Mouse (Mus musculus) cerebellum, adult 11-12 months (tissue): ENCODE measurements at regions not wholly inside any gene's neighbourhood (a gene's known extent, or its start where the extent isn't known, plus 50 kb on each side); places are given as distances from the start of the nearest gene placed in this dataset.

Experiments used
- DNase-seq: peaks from one replicate; pipeline ENCODE4 v3.0.0; 2022

DNA sequence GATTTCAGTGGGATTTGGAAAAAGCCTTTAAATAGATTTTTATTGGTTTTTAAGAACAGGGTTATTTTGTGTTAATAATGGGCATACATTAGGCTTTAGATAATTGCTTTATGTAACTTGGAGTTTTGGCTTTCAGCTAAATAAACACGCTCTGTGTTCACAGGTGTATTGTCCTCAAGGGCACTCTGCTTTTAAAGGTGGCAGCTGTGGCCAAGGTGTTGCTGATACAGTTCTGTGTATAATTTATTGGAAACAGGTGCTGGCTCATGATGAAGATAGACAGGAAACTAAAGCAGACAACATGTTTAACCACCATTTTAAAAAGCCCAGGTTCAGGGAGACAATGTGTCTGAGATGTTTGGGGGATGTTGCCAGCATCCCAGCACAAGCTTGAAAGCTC, 242.3 kb upstream of the Lrtm1 start:
- no peak for DNase-seq

DNA sequence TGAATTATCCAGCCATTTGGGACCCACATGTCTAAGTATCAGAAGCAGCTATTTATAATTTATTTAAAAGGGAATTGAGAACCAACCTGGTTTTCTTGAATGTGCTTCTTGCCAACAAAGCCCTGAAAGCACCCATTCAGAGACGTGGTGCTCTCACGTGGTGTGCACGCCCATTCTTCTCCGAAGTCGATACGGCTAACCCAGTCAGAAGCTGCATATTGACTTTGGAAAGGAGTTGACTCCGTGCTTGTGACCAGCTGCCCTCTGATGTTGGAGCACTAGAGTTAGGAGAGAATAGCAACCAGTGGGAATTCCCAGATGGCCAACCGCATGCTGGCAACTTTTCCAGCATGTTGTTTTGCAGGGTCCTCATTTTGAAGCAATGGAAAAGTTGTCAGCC, 240.2 kb upstream of the Lrtm1 start:
- DNase-seq: no peak

- DNase-seq: peak; percentile 22
These were observed 236.3 kb upstream of the Lrtm1 start for GRCm38 (mm10) chr14:28781660-28782059.

DNA sequence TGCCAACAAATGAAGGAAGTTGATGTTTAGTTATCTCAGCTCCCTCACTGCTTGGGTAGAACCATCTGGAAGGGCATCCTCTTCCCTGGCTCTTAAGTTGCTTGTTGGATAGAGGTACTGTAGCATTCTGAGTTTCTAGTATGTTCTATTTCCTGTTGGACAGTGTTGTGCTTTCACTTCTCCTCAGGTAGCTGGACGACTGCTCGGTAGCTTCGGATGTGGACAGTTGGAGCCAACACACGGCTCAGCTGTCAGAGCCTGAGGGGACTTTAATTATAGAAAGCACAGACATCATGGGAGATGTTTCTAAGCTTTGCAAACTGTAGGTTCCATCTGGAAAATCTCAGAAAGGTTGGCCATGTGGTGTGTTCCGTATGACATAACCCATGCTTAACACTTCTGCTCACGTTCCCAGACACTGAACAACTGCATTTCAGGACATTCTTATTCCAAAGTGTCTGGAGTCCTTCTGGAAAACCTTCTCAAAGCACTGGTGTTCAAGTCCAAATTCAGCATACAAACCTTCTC, 233.8 kb upstream of the Lrtm1 start:
- peak; percentile 5 for DNase-seq

DNA sequence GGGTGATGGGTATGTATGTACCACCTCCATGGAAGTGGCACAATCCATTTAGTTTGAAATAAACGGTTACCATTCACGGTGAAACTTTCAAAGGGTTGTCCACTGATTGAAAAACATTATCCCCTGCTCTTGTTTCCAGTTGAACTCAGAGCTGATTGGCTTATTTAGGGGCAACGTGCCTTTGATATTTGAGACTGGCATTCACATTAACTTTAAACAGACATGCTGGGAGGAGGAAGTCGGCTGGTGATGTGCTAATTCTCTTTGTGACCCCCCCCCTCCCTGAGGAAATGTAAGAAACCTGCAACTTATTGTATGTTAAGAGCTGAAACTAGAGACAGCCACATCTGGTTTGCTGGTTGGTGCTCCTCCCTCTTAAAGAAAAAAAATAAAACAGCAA, 219.7 kb upstream of the Lrtm1 start:
- DNase-seq: no peak

DNA sequence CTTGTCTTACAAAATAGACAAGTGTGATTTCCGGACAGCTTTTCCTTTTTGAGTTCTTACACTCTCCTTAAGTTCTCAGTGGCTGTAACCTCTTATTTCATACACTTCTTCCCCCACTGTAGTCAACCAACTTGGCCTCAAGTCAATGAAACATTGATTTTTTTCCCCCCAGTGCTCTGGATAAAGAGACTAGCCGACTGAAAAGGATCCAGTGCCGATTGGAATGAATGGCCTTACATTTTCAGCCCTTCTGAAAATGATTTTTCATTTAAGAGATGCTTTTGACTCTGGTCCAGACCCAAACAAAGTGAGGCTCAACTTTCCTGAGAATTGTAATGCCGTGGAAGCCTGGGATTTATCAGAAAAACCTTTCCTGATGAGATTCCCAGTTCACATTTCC, 216.3 kb upstream of the Lrtm1 start:
- no peak for DNase-seq

DNA sequence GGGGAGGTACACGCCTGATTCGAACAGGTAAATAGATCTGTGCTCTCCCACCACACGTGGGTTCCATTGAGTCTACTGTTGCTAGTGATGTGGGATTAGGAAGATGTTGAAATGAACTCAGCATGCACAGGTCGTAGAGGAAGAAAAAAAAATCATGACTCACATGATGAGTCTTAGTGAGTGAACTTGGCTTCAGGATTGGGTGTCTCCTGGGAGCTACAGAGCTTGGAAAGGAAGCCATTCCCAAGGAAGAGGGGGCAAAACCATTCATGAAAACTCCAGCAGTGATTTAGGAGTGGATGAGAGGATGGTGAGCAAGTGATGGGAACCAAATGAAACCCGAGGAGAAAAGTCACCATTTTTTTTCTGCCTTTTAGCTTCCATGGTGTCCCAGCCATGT, 215.9 kb upstream of the Lrtm1 start:
- no peak for DNase-seq

GRCm38 (mm10) chr14:28808094-28808493, 209.9 kb upstream of the Lrtm1 start:
- DNase-seq: no peak

DNA sequence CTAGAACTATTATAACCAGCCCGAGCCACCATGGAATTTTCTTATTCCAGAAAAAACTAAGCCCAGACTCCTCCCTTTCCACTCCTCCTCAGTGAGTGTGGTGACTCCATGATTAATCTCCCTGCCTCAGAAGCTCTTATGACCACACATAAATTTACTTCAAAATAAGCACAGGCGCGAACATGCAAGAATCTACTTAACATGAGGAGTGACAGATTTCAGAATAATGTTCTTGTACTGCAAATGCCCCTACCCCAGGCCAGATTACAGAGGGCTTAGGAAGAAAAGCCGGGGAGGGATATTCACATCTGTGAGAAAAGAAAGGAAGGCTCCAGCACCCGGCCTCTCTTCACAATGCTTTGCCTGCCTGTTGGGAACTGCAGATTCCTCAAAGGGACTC, 208.7 kb upstream of the Lrtm1 start:
- DNase-seq: no peak

DNA sequence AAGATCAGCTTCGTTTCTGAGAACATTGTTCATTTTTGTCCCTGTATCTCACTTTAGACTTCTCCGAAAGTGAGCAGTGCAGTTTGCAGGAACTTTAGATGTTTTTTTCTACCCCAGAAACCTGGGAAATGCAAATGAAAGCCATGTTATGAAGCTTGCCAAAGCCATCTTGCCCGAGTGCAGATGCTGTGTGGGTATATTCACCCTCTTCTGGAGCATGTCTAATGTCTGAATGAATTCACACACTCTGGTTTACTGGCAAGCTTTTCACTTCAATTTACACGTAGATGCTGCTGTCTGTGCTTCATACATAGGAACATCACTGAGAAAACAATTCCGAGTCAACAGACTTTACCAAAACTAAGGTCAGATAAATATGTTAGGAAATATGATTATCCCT, 197.0 kb upstream of the Lrtm1 start:
- no peak for DNase-seq

GRCm38 (mm10) chr14:28827186-28827585, 190.8 kb upstream of the Lrtm1 start:
- DNase-seq: no peak

DNA sequence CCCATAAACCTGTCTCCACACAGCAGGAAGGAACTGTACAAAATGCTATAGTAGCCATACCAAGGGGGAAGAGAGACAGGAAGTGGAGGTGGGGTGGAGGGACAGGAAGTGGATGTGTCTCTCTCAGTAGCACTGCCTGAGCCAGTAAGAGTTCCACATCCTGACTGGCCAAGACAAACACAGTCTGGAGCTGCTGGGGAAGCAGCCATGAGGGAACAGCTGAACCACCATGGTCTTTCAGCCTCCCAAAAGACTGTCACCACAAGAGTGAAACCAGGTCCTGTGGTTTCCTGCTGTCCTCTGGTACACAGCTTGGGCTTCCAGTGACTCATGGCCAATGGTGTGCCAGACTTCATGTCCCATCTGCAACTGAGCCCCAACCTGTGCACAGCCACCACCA, 180.9 kb upstream of the Lrtm1 start:
- DNase-seq: no peak

GRCm38 (mm10) chr14:28848831-28849590, 169.0 kb upstream of the Lrtm1 start:
- no peak for DNase-seq
